Mouse (Mus musculus) erythroblast, embryonic 14.5 days (primary cell): ENCODE data around the gene Traf2.

ENCODE experiments used
- GATA1 ChIP-seq: IDR thresholded peaks from 2 replicates; pipeline ENCODE4 v1.6.1; 2012; ENCODE audit warnings: low read length, inconsistent platforms, mixed read lengths
- TAL1 ChIP-seq: IDR thresholded peaks from 3 replicates; pipeline ENCODE4 v1.6.1; 2012; ENCODE audit warnings: low read length, inconsistent platforms, mixed read lengths

GRCm38 (mm10) chr2:25577951-25578795, 31.4 kb upstream of the Traf2 start:
- TF ChIP-seq GATA1 (no peak), TAL1 (no peak)
